Mouse (Mus musculus) embryonic facial prominence, embryonic 11.5 days (tissue): ENCODE results near the gene Gm49711. TPM values are rescaled to one million over a fixed set of nuclear protein-coding genes. Genes with fewer than 3 reads are reported as not detected.

Source experiments
- ATAC-seq: fragments of 200-750 bp; cut with Nextera tagmentation; replicated peaks from 2 replicates; pipeline ENCODE4 v1.8.0; 2017; ENCODE audit warnings: low read depth; ENCODE audit not compliant: insufficient number of reproducible peaks, low FRiP score, low TSS enrichment
- DNase-seq: peaks from one replicate; pipeline ENCODE4 v3.0.0-alpha.2; 2015; ENCODE audit warnings: low spot score
- H3K27ac ChIP-seq: fragments of 300-500 bp; sonication (generic); replicated peaks from 2 replicates; pipeline ENCODE4 v1.5.1; 2014; ENCODE audit warnings: mild to moderate bottlenecking, low read depth, low read length, control low read depth
- H3K27me3 ChIP-seq: fragments of 300-500 bp; sonication (generic); 2 replicates; pipeline ENCODE4 v1.6.1; 2014; ENCODE audit warnings: mild to moderate bottlenecking, low read length, moderate library complexity, mixed read lengths; ENCODE audit not compliant: control insufficient read depth, insufficient read depth
- H3K36me3 ChIP-seq: fragments of 300-500 bp; sonication (generic); replicated peaks from 2 replicates; pipeline ENCODE4 v1.6.1; 2014; ENCODE audit warnings: low read depth, mild to moderate bottlenecking, low read length, moderate library complexity, mixed read lengths; ENCODE audit not compliant: control insufficient read depth, insufficient read depth
- H3K4me1 ChIP-seq: fragments of 300-500 bp; sonication (generic); 2 replicates; pipeline ENCODE4 v1.6.1; 2014; ENCODE audit warnings: low read length, mixed read lengths; ENCODE audit not compliant: control insufficient read depth, insufficient read depth
- H3K4me2 ChIP-seq: fragments of 300-500 bp; sonication (generic); 2 replicates; pipeline ENCODE4 v1.6.1; 2014; ENCODE audit warnings: low read depth, mild to moderate bottlenecking, control low read depth, low read length, moderate library complexity
- H3K4me3 ChIP-seq: fragments of 300-500 bp; sonication (generic); 2 replicates; pipeline ENCODE4 v1.5.1; 2014; ENCODE audit warnings: low read depth, low read length, control low read depth
- H3K9ac ChIP-seq: fragments of 300-500 bp; sonication (generic); replicated peaks from 2 replicates; pipeline ENCODE4 v1.6.1; 2014; ENCODE audit warnings: mild to moderate bottlenecking, control low read depth, low read length
- H3K9me3 ChIP-seq: fragments of 300-500 bp; sonication (generic); replicated peaks from 2 replicates; pipeline ENCODE4 v1.6.1; 2016; ENCODE audit warnings: mild to moderate bottlenecking, low read length, inconsistent platforms, mixed read lengths; ENCODE audit not compliant: control insufficient read depth
- WGBS: fragments of 180-500 bp; shearing (Covaris S2); extraction: QIAGEN DNeasy Blood & Tissue Kit; methylation state at CpG from one replicate; pipeline ENCODE4 v1.1.7; 2014; 5-methylcytosine and 5-hydroxymethylcytosine counted together
- polyA plus RNA-seq: library from polyadenylated mRNA; unstranded; fragments of >200 nt; fragmentation: Nextera tagmentation; extraction: Ambion mirVana; gene quantifications from 2 replicates; pipeline ENCODE4 v1.2.1, GENCODE M21; 2014

The Gm49711 gene
- polyA plus RNA-seq, 1 experiment from 2014 or later, result 0.45 TPM

GRCm38 (mm10) chr16:92117337-92118209 is 59.5 kb downstream of the Gm49711 start:
- ATAC-seq (no peak), DNase-seq (no peak)
- Histone ChIP-seq H3K27ac (no peak overlapping the region), H3K36me3 (no peaks in the 10 kb centered on the region), H3K27me3 (no peaks in the 10 kb centered on the region), H3K4me3 (no peak overlapping the region), H3K9me3 (no peaks in the 10 kb centered on the region), H3K4me2 (no peak overlapping the region), H3K9ac (no peak overlapping the region), H3K4me1 (no peaks in the 10 kb centered on the region; the same call in 1 of the 2 replicates)
- WGBS, result 68% methylated on average over 9 of the region's 9 CpGs

DNA sequence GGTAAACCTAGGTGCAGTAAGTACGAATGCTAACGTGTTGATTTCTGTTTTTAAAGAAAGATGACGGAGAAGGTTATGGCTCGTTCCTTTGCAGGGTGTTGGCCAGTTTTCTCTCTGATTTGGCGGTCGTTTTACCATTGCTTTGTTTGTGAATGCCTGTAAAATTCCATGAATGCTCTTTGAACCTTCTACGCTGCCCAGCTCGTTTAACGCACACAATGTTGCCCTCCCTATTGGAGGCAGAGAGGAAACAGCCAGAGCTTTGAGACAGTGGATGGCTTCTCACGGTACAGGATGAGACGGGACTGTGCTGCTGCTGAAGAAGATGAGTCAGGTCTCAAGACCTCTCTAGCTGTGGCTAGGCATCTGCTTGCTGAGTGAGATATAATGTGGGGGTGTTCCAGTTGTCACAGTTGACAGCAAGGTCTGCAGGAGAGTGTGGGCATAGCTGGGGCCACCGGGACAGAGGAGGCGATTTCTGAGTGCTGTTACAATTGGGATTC is 60.9 kb downstream of the Gm49711 start:
- no peak overlapping the region for H3K9ac ChIP-seq
- ATAC-seq (no peak), DNase-seq (no peak)
- H3K27me3 ChIP-seq, result no peaks in the 10 kb centered on the region
- H3K27ac ChIP-seq, result no peak overlapping the region
- no peaks in the 10 kb centered on the region; the same call in 1 of the 2 replicates for H3K4me1 ChIP-seq
- H3K9me3 ChIP-seq, result no peaks in the 10 kb centered on the region
- WGBS, result 68% methylated on average over 13 of the region's 13 CpGs
- H3K4me3 ChIP-seq, result no peak overlapping the region
- H3K4me2 ChIP-seq, result no peak overlapping the region
- no peaks in the 10 kb centered on the region for H3K36me3 ChIP-seq

- Histone ChIP-seq H3K27ac (no peak overlapping the region), H3K4me2 (no peak overlapping the region), H3K9me3 (no peaks in the 10 kb centered on the region), H3K27me3 (no peaks in the 10 kb centered on the region), H3K9ac (no peak overlapping the region), H3K4me1 (no peaks in the 10 kb centered on the region; the same call in 1 of the 2 replicates), H3K4me3 (no peak overlapping the region), H3K36me3 (no peaks in the 10 kb centered on the region)
- WGBS, result 72% methylated on average over 17 of the region's 17 CpGs
- ATAC-seq (no peak), DNase-seq (no peak)
Measured at GRCm38 (mm10) chr16:92120899-92121531, 62.9 kb downstream of the Gm49711 start.

- Histone ChIP-seq H3K36me3 (no peaks in the 10 kb centered on the region), H3K4me1 (no peaks in the 10 kb centered on the region), H3K4me3 (no peak overlapping the region), H3K9me3 (no peaks in the 10 kb centered on the region), H3K27ac (no peak overlapping the region), H3K4me2 (no peak overlapping the region), H3K9ac (no peak overlapping the region), H3K27me3 (no peaks in the 10 kb centered on the region)
- ATAC-seq (no peak), DNase-seq (no peak)
- 55% methylated on average over 4 of the region's 4 CpGs for WGBS
Measured at GRCm38 (mm10) chr16:92127226-92127625, 69.1 kb downstream of the Gm49711 start.

DNA sequence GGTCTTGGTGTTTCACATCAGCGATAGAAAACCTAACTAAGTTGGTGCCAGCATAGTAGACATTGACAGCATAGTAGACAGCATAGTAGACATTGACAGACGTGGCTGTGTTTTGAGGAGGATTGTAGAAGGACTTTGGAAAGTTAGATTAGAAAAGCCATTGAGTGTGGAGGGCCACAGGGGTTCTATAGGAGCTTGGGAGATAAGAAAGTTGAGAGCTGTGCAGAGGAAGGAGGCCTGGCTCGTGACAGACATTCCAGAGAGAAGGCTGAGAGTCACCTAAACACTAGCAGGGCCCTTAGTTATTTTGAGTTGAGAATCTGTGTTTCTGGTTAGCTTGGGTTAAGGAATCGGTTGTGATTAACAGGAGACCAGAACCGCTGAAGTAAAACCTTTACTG is 69.5 kb downstream of the Gm49711 start:
- Histone ChIP-seq H3K36me3 (no peaks in the 10 kb centered on the region), H3K9ac (no peak overlapping the region), H3K4me2 (no peak overlapping the region), H3K9me3 (no peaks in the 10 kb centered on the region), H3K4me3 (no peak overlapping the region), H3K27ac (no peak overlapping the region), H3K4me1 (no peaks in the 10 kb centered on the region), H3K27me3 (no peaks in the 10 kb centered on the region)
- no peak for DNase-seq
- no peak for ATAC-seq
- WGBS, result 86% methylated on average over 5 of the region's 5 CpGs

- no peaks in the 10 kb centered on the region for H3K27me3 ChIP-seq
- H3K27ac ChIP-seq, result no peak overlapping the region
- H3K9ac ChIP-seq, result no peak overlapping the region
- no peaks in the 10 kb centered on the region for H3K36me3 ChIP-seq
- no peaks in the 10 kb centered on the region for H3K4me1 ChIP-seq
- H3K4me2 ChIP-seq, result no peak overlapping the region
- DNase-seq (no peak), ATAC-seq (no peak)
- WGBS, result 91% methylated on average over 8 of the region's 8 CpGs
- H3K9me3 ChIP-seq, result no peaks in the 10 kb centered on the region
- H3K4me3 ChIP-seq, result no peak overlapping the region
Measured at GRCm38 (mm10) chr16:92129843-92130242, 71.7 kb downstream of the Gm49711 start.

DNA sequence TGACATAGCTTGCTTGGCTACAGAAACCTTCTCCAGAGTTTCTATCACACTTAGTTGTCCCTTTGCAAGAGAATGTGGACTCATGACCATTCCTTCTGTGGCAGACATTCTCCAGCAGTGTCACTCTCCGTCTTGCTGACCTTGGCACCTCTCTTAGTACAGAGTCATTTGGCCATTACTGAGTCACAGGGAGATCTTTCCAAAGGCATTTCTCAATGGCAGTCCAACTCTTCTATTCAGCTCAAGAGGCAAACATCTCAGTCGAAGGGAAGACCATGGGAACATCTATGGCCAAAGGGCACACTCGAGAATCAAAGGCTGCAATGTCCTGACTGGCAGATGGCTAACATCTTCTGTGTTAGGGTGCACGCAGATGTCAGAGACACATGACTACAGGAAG is 74.4 kb downstream of the Gm49711 start:
- no peaks in the 10 kb centered on the region for H3K9me3 ChIP-seq
- H3K4me1 ChIP-seq, result no peaks in the 10 kb centered on the region
- no peak overlapping the region for H3K9ac ChIP-seq
- H3K36me3 ChIP-seq, result no peaks in the 10 kb centered on the region
- no peak overlapping the region for H3K4me2 ChIP-seq
- no peak overlapping the region for H3K4me3 ChIP-seq
- no peak overlapping the region for H3K27ac ChIP-seq
- no peak for ATAC-seq
- 83% methylated on average over 4 of the region's 4 CpGs for WGBS
- H3K27me3 ChIP-seq, result no peaks in the 10 kb centered on the region
- no peak for DNase-seq
